Mouse (Mus musculus): ENCODE measurements at regions not wholly inside any gene's neighbourhood (a gene's known extent, or its start where the extent isn't known, plus 50 kb on each side); places are given as distances from the start of the nearest gene placed in this dataset.
"Not testable (repeated sequence)": the region's sequence is repeated elsewhere in the genome, so short reads cannot be mapped to it uniquely, and the experiment has no call there.

DNA sequence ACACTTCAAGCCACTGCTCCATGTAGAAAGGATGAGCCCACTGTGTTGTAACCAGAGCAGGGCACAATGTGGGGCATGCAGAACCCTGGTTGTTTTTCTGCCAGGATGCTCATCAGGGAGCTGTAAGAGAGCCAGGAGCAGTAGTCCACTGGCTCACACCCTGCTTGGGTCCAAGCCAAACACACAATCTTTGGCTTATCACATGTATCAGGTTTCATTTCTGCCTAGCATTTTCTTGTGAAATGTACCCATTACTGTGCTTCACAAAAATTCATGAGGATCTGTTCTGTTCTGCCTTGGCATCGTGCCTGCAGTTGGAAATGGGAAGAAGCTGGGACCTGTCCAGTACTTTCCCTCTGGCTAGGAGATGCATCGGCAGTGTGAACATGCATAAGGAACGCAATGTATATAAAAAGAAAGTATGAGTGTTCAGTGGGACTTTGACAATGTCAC lies 491.6 kb upstream of the Igfbp3 start:
- no peak for DNase-seq (ENCODE audit: low read depth)

DNA sequence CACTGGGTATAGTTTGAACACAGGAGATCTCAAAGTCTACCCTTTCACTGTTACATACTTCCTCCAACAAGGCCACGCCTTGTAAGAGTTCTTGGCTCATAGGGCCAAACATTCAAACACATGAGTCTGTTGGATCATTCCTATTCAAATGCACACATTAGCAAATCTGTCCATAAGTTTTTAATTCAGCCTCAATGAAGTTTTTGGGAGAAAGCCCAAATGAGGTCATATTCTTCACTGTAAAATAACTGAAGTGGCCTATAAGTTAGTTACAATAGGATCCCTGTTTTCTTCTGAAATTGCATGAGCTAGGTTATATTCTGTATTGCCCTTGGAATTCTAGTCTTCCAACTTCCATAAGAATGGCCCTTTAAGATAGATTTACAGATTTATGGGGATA lies 483.9 kb upstream of the Igfbp3 start:
- no peak for DNase-seq (ENCODE audit: low read depth)

DNA sequence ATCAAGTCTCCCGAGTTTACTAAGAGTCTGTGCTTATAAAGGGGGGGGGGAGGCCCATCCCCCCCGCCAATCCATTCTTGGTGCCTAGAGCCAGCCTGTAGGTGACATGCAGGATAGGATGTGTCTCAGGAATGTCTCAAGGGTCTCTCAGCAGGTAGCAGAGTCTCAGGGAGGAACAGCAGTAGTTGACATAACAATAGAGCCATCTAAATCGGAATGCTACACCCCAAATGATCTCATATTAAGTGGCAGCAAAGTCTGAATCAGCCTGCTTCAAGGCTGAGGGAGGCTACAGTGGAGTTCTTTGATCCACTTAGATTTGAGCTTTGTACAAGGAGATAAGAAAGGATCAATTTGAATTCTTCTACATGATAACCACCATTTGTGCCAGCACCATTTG lies 476.0 kb upstream of the Igfbp3 start:
- DNase-seq (ENCODE audit: low read depth) = not testable (repeated sequence)

DNA sequence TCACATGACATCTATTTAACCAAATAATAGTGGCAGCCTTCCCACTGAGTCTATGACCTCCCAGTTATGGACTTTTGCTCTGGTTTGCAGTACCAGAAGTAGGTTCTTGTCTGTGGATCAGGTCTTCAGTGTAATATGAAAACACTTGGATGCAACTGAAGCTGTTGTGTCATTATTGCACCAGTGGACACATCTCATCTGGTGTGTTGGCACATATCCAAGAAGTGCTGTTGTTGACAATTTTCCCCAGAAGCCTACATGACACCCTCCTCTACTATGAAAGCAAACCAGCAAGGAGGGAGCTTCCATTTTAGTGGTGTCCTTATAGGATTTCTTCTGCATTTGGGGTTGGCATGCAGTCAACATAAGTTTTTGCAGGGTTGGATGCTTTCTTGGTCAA lies 459.1 kb upstream of the Igfbp3 start:
- DNase-seq (ENCODE audit: low read depth) = no peak

DNA sequence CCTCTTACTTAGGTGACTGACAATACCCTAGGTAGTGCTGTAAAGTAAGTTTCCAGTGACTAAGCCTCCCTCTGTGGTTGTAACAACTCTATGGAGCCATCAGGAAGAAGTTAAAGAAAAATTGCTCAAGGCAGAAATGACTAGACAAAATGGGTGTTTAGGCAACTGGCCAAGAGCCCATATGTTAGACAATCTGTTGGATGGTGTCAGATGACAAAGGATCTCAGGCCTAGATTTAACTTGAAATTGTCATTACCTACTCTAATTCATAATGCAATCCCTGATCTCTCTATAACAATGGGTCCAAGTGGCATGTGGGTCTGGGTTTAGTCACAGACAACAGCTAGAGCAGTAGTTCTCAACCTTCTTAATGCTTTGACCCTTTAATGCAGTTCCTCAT lies 416.9 kb upstream of the Igfbp3 start:
- DNase-seq (ENCODE audit: low read depth) = peak; percentile 17

DNA sequence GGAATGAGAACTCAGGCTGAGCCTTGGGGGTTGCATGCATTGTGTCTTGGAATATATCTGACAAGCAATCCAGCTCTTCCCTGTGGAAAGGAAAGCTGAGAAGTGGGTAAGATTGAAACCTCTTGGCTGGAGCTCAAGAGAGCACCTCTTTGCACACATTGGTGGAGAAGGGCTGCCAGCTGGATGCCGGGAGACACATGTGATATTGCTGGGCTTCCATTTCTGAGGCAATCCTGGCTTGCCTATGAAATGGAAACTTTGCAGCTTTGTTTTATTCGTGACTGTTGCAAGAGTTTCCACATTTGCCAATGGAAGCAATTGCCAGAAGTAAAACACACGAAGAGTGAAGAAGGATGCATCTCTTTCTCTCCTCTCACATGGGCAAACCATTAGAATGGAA lies 411.5 kb upstream of the Igfbp3 start:
- no peak for DNase-seq (ENCODE audit: low read depth)

DNA sequence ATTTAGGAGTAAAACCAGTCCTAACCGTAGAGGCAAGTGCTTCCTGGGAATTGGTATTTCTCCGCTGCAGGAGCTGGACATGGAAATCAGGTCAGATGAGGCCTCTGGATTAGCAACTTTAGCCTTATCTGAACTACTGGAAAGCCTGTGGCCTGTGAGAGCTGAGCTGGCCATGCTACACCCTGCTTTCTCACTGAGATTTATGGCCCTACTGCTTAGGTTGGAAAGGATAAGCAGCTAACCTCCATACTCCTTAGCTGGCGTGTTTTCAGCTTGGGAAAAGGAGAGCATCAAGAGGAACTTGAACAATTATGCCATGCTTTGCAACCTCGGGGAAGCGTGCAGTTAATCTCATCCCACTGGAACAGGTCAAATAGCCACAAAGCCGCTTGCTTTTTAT lies 406.6 kb upstream of the Igfbp3 start:
- no peak for DNase-seq (ENCODE audit: low read depth)

DNA sequence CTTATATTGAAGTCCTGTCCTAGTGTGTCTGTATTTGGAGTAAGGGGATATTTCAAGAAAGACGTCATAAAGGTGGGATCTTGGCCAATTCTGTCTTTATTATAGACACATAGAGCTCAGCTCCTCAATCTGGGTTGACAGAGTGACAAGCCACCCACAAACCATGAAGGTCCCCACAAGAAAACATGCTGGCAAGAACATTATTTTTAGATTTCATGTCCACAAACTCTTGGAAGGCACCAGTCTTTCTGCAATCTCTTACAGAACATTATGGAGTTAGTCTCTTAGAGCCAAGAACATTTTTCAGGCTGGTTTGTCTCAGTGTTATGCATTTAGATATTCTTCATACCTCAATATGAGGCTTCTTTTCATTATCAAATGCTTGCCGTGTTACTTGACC lies 397.0 kb upstream of the Igfbp3 start:
- DNase-seq (ENCODE audit: low read depth) = no peak

DNA sequence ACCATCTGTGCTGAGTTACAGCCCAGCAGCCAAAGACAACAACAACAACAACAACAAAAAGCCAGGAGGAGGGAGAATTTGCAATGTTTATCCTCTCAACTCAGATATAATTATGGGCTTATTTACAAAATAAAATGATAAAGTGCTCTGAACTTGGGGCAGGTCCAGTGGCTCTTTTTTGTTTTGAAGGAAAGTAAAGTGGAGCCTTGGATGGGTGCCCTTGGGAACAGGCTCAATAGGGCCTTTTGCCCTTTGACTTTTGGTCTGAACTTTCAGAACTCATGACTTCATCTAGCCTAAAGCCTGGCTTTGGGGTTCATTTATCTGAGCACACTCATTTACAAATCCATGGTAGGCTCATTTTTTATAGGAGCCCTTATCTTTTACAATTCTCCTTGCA lies 396.2 kb upstream of the Igfbp3 start:
- DNase-seq (ENCODE audit: low read depth) = no peak

DNA sequence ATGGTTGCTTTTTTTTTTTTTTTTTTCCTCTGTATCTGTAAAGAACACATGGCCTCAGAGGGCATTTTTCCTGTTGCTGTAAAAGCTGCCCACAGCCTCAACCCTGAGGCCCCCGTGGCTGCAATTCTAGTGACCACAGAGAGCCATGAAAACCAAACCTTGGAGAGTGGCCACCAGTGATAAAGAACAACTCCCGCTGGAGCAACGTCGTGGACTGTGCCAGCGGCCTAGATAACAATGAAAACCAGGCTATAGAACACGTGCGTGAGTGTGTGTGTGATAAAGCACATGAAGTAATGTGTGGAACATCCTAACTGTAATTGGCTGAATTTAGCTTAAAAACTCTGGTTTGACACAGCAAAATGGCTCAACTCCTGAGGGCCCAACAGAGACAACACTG lies 392.9 kb upstream of the Igfbp3 start:
- DNase-seq (ENCODE audit: low read depth) = no peak

DNA sequence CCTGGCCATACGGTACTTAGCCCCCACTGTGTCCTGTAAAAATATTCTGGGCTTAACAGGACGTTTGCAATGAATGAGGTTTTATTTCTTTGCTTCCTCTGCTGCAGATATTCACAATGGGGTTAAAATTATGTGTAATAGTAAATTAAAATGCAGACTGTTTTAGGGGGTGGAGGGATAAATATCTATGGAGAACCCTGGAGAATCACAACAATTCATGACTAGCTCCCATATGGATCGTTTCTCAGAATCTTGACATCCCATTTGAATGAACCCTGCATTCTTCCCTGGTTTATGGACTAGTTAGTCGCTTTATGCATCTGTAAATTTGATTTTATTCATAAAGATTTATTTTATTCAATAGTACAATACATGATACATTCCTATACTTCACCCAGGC lies 378.3 kb upstream of the Igfbp3 start:
- no peak for DNase-seq (ENCODE audit: low read depth)

DNA sequence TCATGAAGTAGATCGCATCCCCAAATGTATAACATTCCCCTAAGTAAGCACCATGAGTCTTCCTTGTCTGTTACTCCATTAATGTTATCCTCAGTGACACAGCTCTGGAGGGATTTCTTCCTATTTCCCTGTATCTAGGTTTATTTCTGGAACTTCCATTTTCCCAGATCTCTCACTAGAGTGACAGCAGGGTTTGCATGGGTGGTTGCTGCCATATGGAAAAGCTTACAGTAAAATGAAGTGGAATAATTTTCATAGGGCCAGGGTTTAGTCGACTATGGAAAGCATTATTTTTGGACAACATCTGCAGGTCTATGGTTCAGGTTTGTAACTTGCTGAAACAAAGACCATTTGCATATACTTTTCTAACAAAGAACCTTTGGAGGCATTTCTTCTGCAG lies 369.6 kb upstream of the Igfbp3 start:
- DNase-seq (ENCODE audit: low read depth) = no peak

DNA sequence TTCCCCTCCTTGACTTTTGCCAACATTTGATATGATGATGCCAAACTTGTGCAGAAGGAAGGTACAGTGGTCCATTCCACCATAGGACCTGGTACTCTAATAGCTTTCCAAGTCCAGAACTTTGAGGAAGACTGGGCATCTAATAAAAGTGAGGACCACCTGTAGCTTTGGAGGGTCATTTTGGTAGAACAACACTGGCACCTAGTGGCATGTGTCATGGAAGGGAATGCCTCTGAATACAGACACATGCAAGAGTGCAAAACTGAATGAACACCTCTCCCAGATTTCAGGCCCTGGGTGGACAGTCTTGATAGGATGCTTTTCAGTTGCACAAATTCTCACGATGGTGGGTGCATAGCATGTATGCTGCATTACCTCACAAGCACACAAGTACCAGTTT lies 354.8 kb upstream of the Igfbp3 start:
- DNase-seq (ENCODE audit: low read depth) = no peak

DNA sequence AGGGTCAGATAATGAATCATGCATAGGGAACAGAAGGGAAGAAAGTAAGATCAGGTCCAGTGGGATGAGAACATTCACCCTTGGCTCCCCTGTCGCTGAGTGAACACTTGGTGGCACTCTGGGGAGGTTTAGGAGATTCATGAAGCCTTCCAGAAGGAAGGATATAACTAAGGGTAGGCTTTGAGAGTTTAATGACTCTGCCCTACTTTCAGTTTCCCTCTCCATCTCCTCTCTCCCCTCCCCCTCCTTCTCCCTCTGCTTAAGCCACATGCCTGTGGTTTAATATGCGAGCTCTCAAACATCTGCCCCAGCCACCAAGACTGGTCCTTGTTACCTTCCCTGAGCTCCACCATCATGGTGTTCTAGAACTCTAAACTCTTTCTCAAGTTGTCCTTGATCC lies 348.3 kb upstream of the Igfbp3 start:
- DNase-seq (ENCODE audit: low read depth) = no peak

DNA sequence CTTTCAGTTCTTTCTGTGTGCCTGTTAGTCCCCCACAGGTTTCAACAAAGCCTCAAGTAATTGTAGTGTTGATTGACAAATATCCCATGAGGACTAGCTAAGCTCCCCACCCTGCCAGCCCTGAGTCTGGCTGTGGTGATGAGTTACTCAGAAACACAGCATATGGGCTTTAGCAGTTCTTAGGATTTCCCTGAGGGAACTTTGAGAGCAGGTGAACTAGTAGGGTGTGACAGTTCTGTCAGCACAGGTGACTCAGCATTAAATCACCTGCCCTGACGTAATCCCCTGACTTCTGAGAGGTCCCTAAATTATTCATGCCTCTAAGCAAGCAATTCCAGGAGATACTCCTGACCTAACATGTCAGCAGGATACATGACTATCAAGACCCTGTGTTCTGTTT lies 347.7 kb upstream of the Igfbp3 start:
- no peak for DNase-seq (ENCODE audit: low read depth)

DNA sequence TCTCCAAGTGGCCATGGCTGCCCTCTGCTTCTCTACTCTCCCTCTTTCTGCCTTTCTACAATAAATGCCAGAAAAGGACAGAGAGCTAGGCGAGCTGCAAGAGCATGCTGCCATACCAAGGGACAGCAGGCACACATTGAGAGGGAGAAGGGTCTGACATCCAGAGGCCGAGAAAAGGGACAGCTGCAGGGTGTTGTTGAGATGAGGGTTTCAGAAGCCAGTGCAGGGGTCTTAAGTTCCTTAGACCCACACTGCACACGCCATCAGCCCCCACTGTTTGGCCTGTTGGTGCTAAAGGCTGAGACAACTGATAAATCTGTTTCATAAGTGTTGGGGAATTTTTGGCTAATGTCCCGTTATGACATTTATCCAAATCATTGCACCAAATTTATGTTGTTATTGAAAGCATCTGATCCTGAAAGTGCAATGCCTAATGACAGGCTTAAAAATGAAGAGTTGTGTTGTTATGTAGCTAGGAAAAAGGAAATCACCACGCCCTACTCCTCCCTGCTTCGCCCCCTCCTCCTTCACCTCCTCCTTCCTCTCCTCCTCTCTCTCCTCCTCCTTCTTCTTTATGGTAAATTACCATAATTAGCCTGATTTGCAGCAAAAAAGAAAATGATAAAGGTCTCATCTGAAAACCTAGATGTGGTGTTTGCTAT lies 342.0 kb upstream of the Igfbp3 start:
- DNase-seq (ENCODE audit: low read depth) = no peak

DNA sequence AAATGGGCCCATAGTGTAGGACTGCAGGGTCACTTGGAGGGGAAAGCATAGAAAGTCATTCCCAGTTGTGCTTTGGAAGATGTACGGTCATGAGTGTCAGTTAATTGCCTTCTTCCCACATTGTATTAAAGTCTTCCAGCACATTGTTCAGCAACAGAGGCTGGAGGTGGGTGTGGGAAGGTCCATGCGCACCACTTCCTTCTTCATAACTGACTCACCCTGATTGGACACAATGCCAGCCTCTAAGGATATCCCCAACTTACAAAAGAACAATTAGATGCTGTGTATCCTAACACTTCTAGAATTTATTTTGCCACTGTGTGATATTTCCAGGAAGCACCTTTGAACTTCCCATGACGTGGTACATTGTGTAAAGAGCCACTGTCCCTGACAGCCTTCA lies 338.4 kb upstream of the Igfbp3 start:
- no peak for DNase-seq (ENCODE audit: low read depth)

DNA sequence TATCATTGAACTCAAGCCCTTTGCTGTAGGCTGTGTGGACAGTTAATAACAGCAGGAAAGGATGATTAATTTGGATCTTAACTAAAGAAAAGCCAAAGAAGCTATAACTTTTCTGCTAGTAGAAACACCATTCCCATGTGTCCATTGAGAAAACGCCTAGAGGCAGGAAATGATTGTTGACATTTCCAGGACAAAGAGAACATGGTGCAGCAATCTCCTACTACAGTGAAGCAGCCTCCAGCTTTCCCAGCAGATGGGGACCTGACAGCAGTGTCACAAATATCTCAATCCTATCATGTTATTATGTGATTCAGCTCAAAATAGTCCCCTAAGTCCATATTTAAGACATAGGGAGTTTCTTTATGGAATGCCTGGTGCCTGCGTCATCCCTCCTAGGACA lies 334.1 kb upstream of the Igfbp3 start:
- no peak for DNase-seq (ENCODE audit: low read depth)

DNA sequence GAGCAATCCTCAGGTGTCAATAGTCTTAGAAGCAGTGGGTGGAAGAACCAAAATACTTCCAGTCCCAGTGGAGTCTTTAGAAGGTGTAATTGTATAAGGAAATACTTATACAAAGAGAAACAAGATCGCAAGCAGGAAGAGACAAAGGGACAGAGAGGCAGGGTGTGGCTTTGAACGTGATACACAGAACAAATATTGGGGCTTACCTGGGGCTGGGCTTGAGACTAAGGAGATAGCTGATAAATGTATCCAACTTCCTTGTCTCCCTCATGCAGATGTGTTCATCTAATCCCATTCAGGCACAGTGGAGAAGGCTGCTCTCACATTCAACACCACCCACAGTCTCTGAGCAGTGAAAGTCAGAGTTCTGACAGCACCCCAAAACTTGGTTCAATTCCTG lies 331.9 kb upstream of the Igfbp3 start:
- no peak for DNase-seq (ENCODE audit: low read depth)

DNA sequence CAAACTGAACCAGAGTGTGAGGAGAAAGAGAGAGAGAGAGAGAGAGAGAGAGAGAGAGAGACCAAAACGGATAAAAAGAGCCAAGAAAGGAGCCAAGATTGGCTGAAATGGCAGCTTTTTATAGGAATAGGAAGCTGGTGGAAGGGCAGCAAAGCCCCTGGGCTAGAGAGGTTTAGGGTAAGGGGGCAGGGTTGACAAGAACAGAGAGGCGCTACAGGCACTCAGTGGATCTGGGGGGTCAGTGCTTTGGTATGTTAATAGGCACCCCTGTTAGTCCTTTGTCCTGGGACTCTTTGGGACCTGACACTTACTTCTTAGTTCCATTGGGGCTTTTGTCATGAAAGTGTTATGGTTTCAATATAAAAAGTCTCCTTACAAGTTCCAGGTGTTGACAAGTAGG lies 320.9 kb upstream of the Igfbp3 start:
- no peak for DNase-seq (ENCODE audit: low read depth)

DNA sequence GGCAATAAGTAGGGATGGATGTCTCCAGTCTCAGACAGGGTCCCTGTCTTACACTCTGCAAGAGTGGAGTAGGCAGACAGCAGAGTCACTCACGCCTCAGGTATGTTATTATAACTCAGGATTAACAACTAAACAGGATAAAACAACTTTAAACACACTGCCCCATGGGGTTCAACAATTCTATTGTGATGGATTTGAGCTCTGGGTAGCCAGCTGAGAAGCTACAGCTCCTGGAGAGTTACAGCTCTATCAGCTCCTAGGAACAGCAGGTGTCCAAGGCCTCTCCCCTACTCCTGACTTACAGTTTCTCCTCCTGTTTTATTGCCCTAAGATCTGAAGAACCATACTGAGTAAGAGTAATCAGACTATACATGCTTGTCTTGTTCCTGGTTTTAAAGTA lies 319.6 kb upstream of the Igfbp3 start:
- DNase-seq (ENCODE audit: low read depth) = no peak

DNA sequence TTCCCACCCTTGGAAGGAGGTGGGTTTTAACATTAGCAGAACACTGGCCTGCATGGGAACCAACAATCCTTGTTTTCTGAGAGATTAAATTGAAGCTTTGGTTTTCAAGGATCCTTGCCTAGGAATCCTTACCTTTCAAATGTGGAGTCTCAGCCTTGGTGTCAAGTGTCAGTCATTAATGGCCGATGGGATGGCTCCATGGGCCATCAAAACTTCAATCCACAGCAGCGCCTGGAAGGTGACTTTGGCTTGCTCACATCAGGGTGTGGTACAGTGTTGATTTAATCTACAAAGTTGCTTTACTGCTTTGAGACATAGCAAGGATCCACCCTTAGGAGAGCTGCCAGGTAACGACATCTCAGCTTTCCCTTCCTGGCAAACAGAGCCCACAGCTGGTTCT lies 318.1 kb upstream of the Igfbp3 start:
- DNase-seq (ENCODE audit: low read depth) = no peak

DNA sequence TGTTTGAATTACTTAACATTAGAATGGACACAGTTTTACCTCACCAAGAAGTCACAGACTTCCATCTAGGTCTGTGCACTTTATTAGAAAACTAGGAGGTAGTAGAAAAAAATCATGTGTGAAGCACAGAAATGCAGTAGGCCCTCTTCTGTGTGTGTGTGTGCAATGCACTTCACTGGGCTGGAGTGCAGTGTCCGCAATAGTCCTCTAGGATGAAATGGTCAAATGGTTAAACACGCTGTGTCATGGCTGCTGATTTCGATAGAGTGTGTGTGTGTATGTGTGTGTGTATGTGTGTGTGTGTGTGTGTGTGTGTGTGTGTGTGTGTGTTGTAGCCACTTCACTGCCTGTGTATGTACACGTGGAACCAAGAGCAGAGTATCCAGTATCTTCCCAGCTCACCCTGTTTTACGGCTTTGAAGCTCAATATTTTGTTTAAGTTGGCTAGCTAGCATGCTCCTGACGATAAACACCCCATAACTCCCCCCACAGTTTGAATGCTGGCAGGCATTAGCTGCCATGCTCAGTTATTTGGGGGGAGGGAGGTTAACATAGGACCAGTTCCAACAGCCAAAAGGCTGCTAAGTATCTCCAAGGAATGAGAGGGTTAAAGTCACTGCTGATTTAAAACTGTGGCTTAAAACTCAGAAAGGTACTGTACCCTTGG lies 316.9 kb upstream of the Igfbp3 start:
- no peak for DNase-seq (ENCODE audit: low read depth)

DNA sequence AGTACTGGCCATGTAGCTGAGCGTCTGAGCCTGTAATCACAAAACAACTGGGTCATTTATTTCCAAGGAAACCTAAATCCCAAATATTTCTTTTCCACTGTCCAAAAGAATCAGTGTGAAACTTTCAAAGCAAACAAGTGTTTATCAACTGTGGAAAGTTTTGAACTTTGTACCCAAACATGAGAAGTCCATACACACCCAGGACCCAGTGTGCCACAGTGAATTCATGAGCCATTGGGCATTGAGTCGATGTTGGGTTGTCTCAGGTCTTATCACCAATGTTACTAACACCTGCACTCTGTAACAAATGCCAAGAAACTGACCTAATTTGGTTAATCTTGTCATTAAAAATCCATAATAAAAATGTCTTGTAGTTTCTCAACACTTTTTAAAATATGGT lies 305.8 kb upstream of the Igfbp3 start:
- DNase-seq (ENCODE audit: low read depth) = no peak

All from 416B (cell line).